Mouse (Mus musculus) myocyte (in vitro differentiated cells): ENCODE data around the gene Fam189a2.

Experiments
- CEBPB ChIP-seq: IDR thresholded peaks from 2 replicates; pipeline ENCODE4 v1.6.1; 2011; ENCODE audit warnings: mild to moderate bottlenecking, moderate library complexity; ENCODE audit not compliant: poor library complexity, insufficient read depth, severe bottlenecking
- MAX ChIP-seq: IDR thresholded peaks from one replicate; pipeline ENCODE4 v1.6.1; 2011; ENCODE audit warnings: low read depth, mild to moderate bottlenecking, control low read depth
- MYOD1 ChIP-seq, 3 experiments: IDR thresholded peaks; one replicate each; pipeline ENCODE4 v1.6.1; 2011; ENCODE audit warnings: control low read depth in 2 of 3, low read depth in 2 of 3, mild to moderate bottlenecking in 2 of 3, moderate library complexity in 1 of 3; ENCODE audit not compliant: insufficient read length in 2 of 3, control insufficient read depth in 1 of 3
- MYOG ChIP-seq, 3 experiments: IDR thresholded peaks; one replicate each; pipeline ENCODE4 v1.6.1; 2011; ENCODE audit warnings: control low read depth in 2 of 3, low read depth in 2 of 3, mild to moderate bottlenecking in 2 of 3; ENCODE audit not compliant: insufficient read length in 2 of 3, control insufficient read depth in 1 of 3, insufficient read depth in 1 of 3
- POLR2A ChIP-seq: IDR thresholded peaks from one replicate; pipeline ENCODE4 v1.6.1; 2011; ENCODE audit warnings: low read depth, mild to moderate bottlenecking, control low read depth, moderate library complexity; ENCODE audit not compliant: insufficient read length
- POLR2AphosphoS2 ChIP-seq: IDR thresholded peaks from one replicate; pipeline ENCODE4 v1.6.1; 2011; ENCODE audit warnings: low read depth, control low read depth; ENCODE audit not compliant: insufficient read length
- REST ChIP-seq: IDR thresholded peaks from one replicate; pipeline ENCODE4 v1.6.1; 2011; ENCODE audit warnings: mild to moderate bottlenecking, control low read depth, moderate library complexity; ENCODE audit not compliant: insufficient read depth, insufficient read length
- TCF12 ChIP-seq: IDR thresholded peaks from one replicate; pipeline ENCODE4 v1.6.1; 2011; ENCODE audit warnings: mild to moderate bottlenecking, control low read depth; ENCODE audit not compliant: poor library complexity, insufficient read depth, severe bottlenecking
- TCF3 ChIP-seq: IDR thresholded peaks from one replicate; pipeline ENCODE4 v1.6.1; 2011; ENCODE audit warnings: low read depth, control low read depth; ENCODE audit not compliant: insufficient read length
- USF1 ChIP-seq: IDR thresholded peaks from one replicate; pipeline ENCODE4 v1.6.1; 2011; ENCODE audit warnings: low read depth, mild to moderate bottlenecking, control low read depth, moderate library complexity

GRCm38 (mm10) chr19:24007002-24007637 lies 23.7 kb downstream of the Fam189a2 start:
- TF ChIP-seq POLR2A, result no peak
- no peak for TF ChIP-seq MYOG (IDR thresholded peaks at IDR 0.05; ENCODE audit: control insufficient read depth in 1 of 3, insufficient read depth in 1 of 3, insufficient read length in 2 of 3, low read depth in 2 of 3)
- no peak for TF ChIP-seq MAX
- no peak for TF ChIP-seq USF1
- TF ChIP-seq POLR2AphosphoS2, result no peak
- TF ChIP-seq REST, result no peak
- no peak for TF ChIP-seq TCF12
- TF ChIP-seq MYOD1 (IDR thresholded peaks at IDR 0.05; ENCODE audit: control insufficient read depth in 1 of 3, insufficient read length in 2 of 3, low read depth in 2 of 3), result no peak
- TF ChIP-seq TCF3, result no peak
- TF ChIP-seq CEBPB, result no peak
